Mouse (Mus musculus): ENCODE measurements around the gene Meltf. TPM values are rescaled to one million over a fixed set of nuclear protein-coding genes. Genes with fewer than 3 reads are reported as not detected.
A peak's percentile ranks its signal among the peaks of the same experiment; 100 is the strongest.

Gene Meltf
- polyA plus RNA-seq, 1 experiment from 2014 or later: 0.61 TPM

- 75% methylated on average over 4 of the region's 4 CpGs for WGBS
- Histone ChIP-seq H3K4me3 (replicated peaks) (no peak overlapping the region), H3K9me3 (replicated peaks) (no peaks in the 10 kb centered on the region), H3K27me3 (replicated peaks) (no peaks in the 10 kb centered on the region), H3K27ac (replicated peaks) (no peak overlapping the region), H3K9ac (replicated peaks) (no peak overlapping the region), H3K4me2 (no peak overlapping the region), H3K36me3 (peaks cover 10% of the 10 kb centered on the region; the same call in 1 of the 2 replicates), H3K4me1 (no peaks in the 10 kb centered on the region)
- ATAC-seq (ENCODE audit: low FRiP score): no peak
Measured at GRCm38 (mm10) chr16:31867736-31868135, 10.9 kb upstream of the Meltf start.

GRCm38 (mm10) chr16:31873721-31874120, 4.9 kb upstream of the Meltf start:
- H3K36me3 ChIP-seq: peaks cover 2% of the 10 kb centered on the region; the same call in 1 of the 2 replicates
- H3K4me1 ChIP-seq: peaks cover 3% of the 10 kb centered on the region; the same call in 1 of the 2 replicates
- no peak overlapping the region for H3K4me3 ChIP-seq (replicated peaks)
- no peak overlapping the region for H3K27ac ChIP-seq (replicated peaks)
- H3K9me3 ChIP-seq (replicated peaks): no peaks in the 10 kb centered on the region
- H3K27me3 ChIP-seq (replicated peaks): no peaks in the 10 kb centered on the region
- H3K4me2 ChIP-seq: no peak overlapping the region
- WGBS: 91% methylated on average over 8 of the region's 8 CpGs
- ATAC-seq (ENCODE audit: low FRiP score): no peak
- H3K9ac ChIP-seq (replicated peaks): no peak overlapping the region

GRCm38 (mm10) chr16:31875391-31875790, 3.2 kb upstream of the Meltf start:
- H3K4me2 ChIP-seq: no peak overlapping the region
- H3K36me3 ChIP-seq: peaks cover 2% of the 10 kb centered on the region; the same call in 1 of the 2 replicates
- no peak overlapping the region for H3K9ac ChIP-seq (replicated peaks)
- H3K4me1 ChIP-seq: peaks cover 9% of the 10 kb centered on the region; the same call in 1 of the 2 replicates
- H3K4me3 ChIP-seq (replicated peaks): no peak overlapping the region
- no peak overlapping the region for H3K27ac ChIP-seq (replicated peaks)
- no peaks in the 10 kb centered on the region for H3K27me3 ChIP-seq (replicated peaks)
- no peaks in the 10 kb centered on the region for H3K9me3 ChIP-seq (replicated peaks)
- WGBS: 95% methylated on average over 4 of the region's 4 CpGs
- ATAC-seq (ENCODE audit: low FRiP score): no peak

- no peak for ATAC-seq (ENCODE audit: low FRiP score)
- H3K27ac ChIP-seq (replicated peaks): no peak overlapping the region
- 69% methylated on average over 10 of the region's 10 CpGs for WGBS
Measured at GRCm38 (mm10) chr16:31876386-31876785, 2.2 kb upstream of the Meltf start.

GRCm38 (mm10) chr16:31878052-31878451, 558 bp upstream of the Meltf start:
- no peak overlapping the region for H3K4me2 ChIP-seq
- no peak overlapping the region for H3K4me3 ChIP-seq (replicated peaks)
- no peak overlapping the region for H3K9ac ChIP-seq (replicated peaks)
- ATAC-seq (ENCODE audit: low FRiP score): no peak
- no peaks in the 10 kb centered on the region for H3K9me3 ChIP-seq (replicated peaks)
- H3K36me3 ChIP-seq: peaks cover 2% of the 10 kb centered on the region; the same call in 1 of the 2 replicates
- no peak overlapping the region for H3K27ac ChIP-seq (replicated peaks)
- no peaks in the 10 kb centered on the region for H3K27me3 ChIP-seq (replicated peaks)
- peaks cover 10% of the 10 kb centered on the region; the same call in 1 of the 2 replicates for H3K4me1 ChIP-seq
- whole genome bisulfite sequencing: 48% methylated on average over 6 of the region's 6 CpGs

More at GRCm38 (mm10) chr16:31876386-31876785, 2.2 kb upstream of the Meltf start:
- H3K9me3 ChIP-seq (replicated peaks): no peaks in the 10 kb centered on the region
- H3K27me3 ChIP-seq (replicated peaks): no peaks in the 10 kb centered on the region
- peaks cover 9% of the 10 kb centered on the region; the same call in 1 of the 2 replicates for H3K4me1 ChIP-seq
- no peak overlapping the region for H3K4me3 ChIP-seq (replicated peaks)
- peaks cover 2% of the 10 kb centered on the region; the same call in 1 of the 2 replicates for H3K36me3 ChIP-seq
- H3K4me2 ChIP-seq: no peak overlapping the region
- no peak overlapping the region for H3K9ac ChIP-seq (replicated peaks)

GRCm38 (mm10) chr16:31880146-31880840, 1.7 kb downstream of the Meltf start:
- no peak for ATAC-seq (ENCODE audit: low FRiP score)
- no peaks in the 10 kb centered on the region for H3K27me3 ChIP-seq (replicated peaks)
- H3K9me3 ChIP-seq (replicated peaks): no peaks in the 10 kb centered on the region
- 78% methylated on average over 8 of the region's 8 CpGs for WGBS
- no peak overlapping the region for H3K9ac ChIP-seq (replicated peaks)
- H3K4me2 ChIP-seq: no peak overlapping the region
- H3K4me1 ChIP-seq: peaks cover 27% of the 10 kb centered on the region
- H3K4me3 ChIP-seq (replicated peaks): no peak overlapping the region
- H3K36me3 ChIP-seq: no peaks in the 10 kb centered on the region
- H3K27ac ChIP-seq (replicated peaks): no peak overlapping the region

GRCm38 (mm10) chr16:31882381-31882908, 3.8 kb downstream of the Meltf start:
- no peak overlapping the region for H3K9ac ChIP-seq (replicated peaks)
- WGBS: 74% methylated on average over 9 of the region's 9 CpGs
- H3K4me3 ChIP-seq (replicated peaks): no peak overlapping the region
- H3K36me3 ChIP-seq: no peaks in the 10 kb centered on the region
- H3K9me3 ChIP-seq (replicated peaks): no peaks in the 10 kb centered on the region
- H3K27me3 ChIP-seq (replicated peaks): no peaks in the 10 kb centered on the region
- peaks cover 27% of the 10 kb centered on the region for H3K4me1 ChIP-seq
- ATAC-seq (ENCODE audit: low FRiP score): no peak
- no peak overlapping the region for H3K27ac ChIP-seq (replicated peaks)
- H3K4me2 ChIP-seq: no peak overlapping the region

GRCm38 (mm10) chr16:31883302-31883701, 4.7 kb downstream of the Meltf start:
- Histone ChIP-seq H3K4me3 (replicated peaks) (no peak overlapping the region), H3K27me3 (replicated peaks) (no peaks in the 10 kb centered on the region), H3K9ac (replicated peaks) (no peak overlapping the region), H3K4me1 (peaks cover 27% of the 10 kb centered on the region), H3K4me2 (no peak overlapping the region), H3K36me3 (no peaks in the 10 kb centered on the region), H3K9me3 (replicated peaks) (no peaks in the 10 kb centered on the region), H3K27ac (replicated peaks) (no peak overlapping the region)
- ATAC-seq (ENCODE audit: low FRiP score): no peak
- 78% methylated on average over 14 of the region's 14 CpGs for WGBS

- H3K9ac ChIP-seq (replicated peaks): no peak overlapping the region
- 18% methylated on average over 6 of the region's 6 CpGs for WGBS
- no peaks in the 10 kb centered on the region for H3K36me3 ChIP-seq
- no peak overlapping the region for H3K27ac ChIP-seq (replicated peaks)
- H3K9me3 ChIP-seq (replicated peaks): no peaks in the 10 kb centered on the region
- peak overlapping the region; percentile 13; the same call in 1 of the 2 replicates for H3K4me2 ChIP-seq
- no peak overlapping the region for H3K4me3 ChIP-seq (replicated peaks)
- H3K4me1 ChIP-seq: peaks cover 21% of the 10 kb centered on the region
- no peak for ATAC-seq (ENCODE audit: low FRiP score)
- H3K27me3 ChIP-seq (replicated peaks): no peaks in the 10 kb centered on the region
Measured at GRCm38 (mm10) chr16:31883902-31884301, 5.3 kb downstream of the Meltf start.

- no peaks in the 10 kb centered on the region for H3K4me1 ChIP-seq
- no peak for ATAC-seq (ENCODE audit: low FRiP score)
- no peak overlapping the region for H3K9ac ChIP-seq (replicated peaks)
- whole genome bisulfite sequencing: 44% methylated on average over 7 of the region's 7 CpGs
- H3K4me2 ChIP-seq: no peak overlapping the region
- H3K9me3 ChIP-seq (replicated peaks): no peaks in the 10 kb centered on the region
- H3K27ac ChIP-seq (replicated peaks): no peak overlapping the region
- no peak overlapping the region for H3K4me3 ChIP-seq (replicated peaks)
- no peaks in the 10 kb centered on the region for H3K27me3 ChIP-seq (replicated peaks)
- no peaks in the 10 kb centered on the region for H3K36me3 ChIP-seq
Measured at GRCm38 (mm10) chr16:31890907-31891306, 12.3 kb downstream of the Meltf start.

- H3K4me3 ChIP-seq (replicated peaks): no peak overlapping the region
- no peak overlapping the region for H3K9ac ChIP-seq (replicated peaks)
- no peaks in the 10 kb centered on the region for H3K36me3 ChIP-seq
- no peak for ATAC-seq (ENCODE audit: low FRiP score)
- no peak overlapping the region for H3K27ac ChIP-seq (replicated peaks)
- no peaks in the 10 kb centered on the region for H3K9me3 ChIP-seq (replicated peaks)
- WGBS: 61% methylated on average over 5 of the region's 5 CpGs
- no peak overlapping the region for H3K4me2 ChIP-seq
- H3K4me1 ChIP-seq: peaks cover 20% of the 10 kb centered on the region
- H3K27me3 ChIP-seq (replicated peaks): no peaks in the 10 kb centered on the region
Measured at GRCm38 (mm10) chr16:31893396-31894141, 15.0 kb downstream of the Meltf start.

Measured in neural tube, embryonic 15.5 days (tissue).